Comparison of ENCODE assay signal across 9 mouse cellular contexts in the genomic region with DNA sequence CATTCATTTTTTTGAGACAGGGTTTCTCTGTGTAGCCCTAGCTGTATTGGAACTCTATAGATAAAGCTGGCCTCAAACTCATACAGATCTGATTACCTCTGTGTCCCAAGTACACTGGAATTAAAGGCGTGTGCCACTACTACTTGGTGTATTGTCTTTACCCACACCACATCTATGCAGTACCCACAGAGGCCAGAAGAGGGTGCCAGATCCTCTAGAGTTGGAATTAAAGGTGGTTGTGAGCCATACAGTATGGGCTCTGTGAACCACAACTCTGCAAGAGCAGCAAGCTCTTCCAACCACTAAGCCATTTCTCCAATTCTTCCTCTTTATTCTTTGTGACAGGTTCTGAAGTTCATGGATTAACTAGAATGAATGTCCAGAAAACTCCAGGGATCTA. TPM values are rescaled to one million over a fixed set of nuclear protein-coding genes. Genes with fewer than 3 reads are reported as not detected.
A peak's percentile ranks its signal among the peaks of the same experiment; 100 is the strongest.
DNase-seq lines count a peak whose midpoint lies in the region; ATAC-seq lines count a peak whose summit lies in the region.
"Had no signal": no experiment of that assay in that cellular context is flagged by ENCODE, and none has a peak within 500 bp of the region (broad histone marks: within the 10 kb centered on the region; RNA-seq: fewer than 3 reads in every experiment).

No protein-coding gene starts in this region.

- DNase-seq in cerebellum, adult 9-10 months = peak; percentile 47
- DNase-seq in cerebellum, adult 11-12 months = no peak
- DNase-seq in midbrain, embryonic 10.5 days (ENCODE audit: low spot score) = peak; percentile 17
- peak; percentile 30 for DNase-seq in adrenal gland, postnatal 25 days
- DNase-seq in kidney, postnatal 25 days = peak; percentile 42 to 65
- peak; percentile 47 to 66 for DNase-seq in spleen, postnatal 10 days (ENCODE audit: low spot score in 2 of 2)
- no peak for DNase-seq in layer of hippocampus, adult 9-11 months

- H3K9ac ChIP-seq in midbrain, embryonic 15.5 days = no peak overlapping the region
- H3K9ac ChIP-seq: heart, embryonic 15.5 days had no signal

- no peak overlapping the region for H3K4me2 ChIP-seq in midbrain, embryonic 15.5 days
- H3K4me2 ChIP-seq: heart, embryonic 15.5 days had no signal

- ATAC-seq in midbrain, embryonic 15.5 days (replicated peaks) = no peak

- H3K36me3 ChIP-seq in midbrain, embryonic 10.5 days = no peaks in the 10 kb centered on the region
- H3K36me3 ChIP-seq in midbrain, embryonic 15.5 days (replicated peaks) = no peaks in the 10 kb centered on the region
- H3K36me3 ChIP-seq: heart, embryonic 15.5 days had no signal

- H3K27ac ChIP-seq in midbrain, embryonic 10.5 days (replicated peaks) = no peak overlapping the region
- no peak overlapping the region for H3K27ac ChIP-seq in midbrain, embryonic 15.5 days
- H3K27ac ChIP-seq: heart, embryonic 15.5 days had no signal

- 52% methylated on average over 1 of the region's 1 CpGs for WGBS in midbrain, embryonic 10.5 days
- 61% methylated on average over 1 of the region's 1 CpGs for WGBS in midbrain, embryonic 15.5 days

- peaks cover 11% of the 10 kb centered on the region for H3K27me3 ChIP-seq in midbrain, embryonic 10.5 days (ENCODE audit: low read depth, poor library complexity, severe bottlenecking)
- no peaks in the 10 kb centered on the region for H3K27me3 ChIP-seq in midbrain, embryonic 15.5 days (replicated peaks)
- H3K27me3 ChIP-seq: heart, embryonic 15.5 days had no signal

- H3K4me3 ChIP-seq in midbrain, embryonic 10.5 days = no peak overlapping the region
- no peak overlapping the region for H3K4me3 ChIP-seq in midbrain, embryonic 15.5 days
- H3K4me3 ChIP-seq: heart, embryonic 15.5 days had no signal

- H3K9me3 ChIP-seq in midbrain, embryonic 10.5 days (replicated peaks) = no peaks in the 10 kb centered on the region
- H3K9me3 ChIP-seq in midbrain, embryonic 15.5 days = no peaks in the 10 kb centered on the region
- H3K9me3 ChIP-seq: heart, embryonic 15.5 days had no signal

- no peaks in the 10 kb centered on the region for H3K4me1 ChIP-seq in midbrain, embryonic 10.5 days
- H3K4me1 ChIP-seq in midbrain, embryonic 15.5 days = no peaks in the 10 kb centered on the region
- H3K4me1 ChIP-seq: heart, embryonic 15.5 days had no signal

RNA-seq across cellular contexts. Expression of a gene that starts 6.8 kb away (rescaled TPM):
- 3.1 and 3.4 TPM in 2 replicates for polyA plus RNA-seq in midbrain, embryonic 10.5 days (2016; fragmentation: Nextera tagmentation; extraction: Ambion mirVana)
- polyA plus RNA-seq in midbrain, embryonic 15.5 days (2015; fragmentation: Nextera tagmentation; extraction: Ambion mirVana) = 33.3 TPM in 2 replicates
- total RNA-seq in adrenal gland, postnatal 25 days (2021) = 2.1 and 4.1 TPM in 2 replicates

RNA-seq across cellular contexts. Expression of a gene that starts 17.7 kb away (rescaled TPM):
- 0.70 TPM in 2 replicates for polyA plus RNA-seq in midbrain, embryonic 10.5 days (2016; fragmentation: Nextera tagmentation; extraction: Ambion mirVana)
- polyA plus RNA-seq in midbrain, embryonic 15.5 days (2015; fragmentation: Nextera tagmentation; extraction: Ambion mirVana) = 2.7 and 3.2 TPM in 2 replicates
- total RNA-seq in adrenal gland, postnatal 25 days (2021) = not detected in 2 replicates

RNA-seq across cellular contexts. Expression of a gene that starts 18.4 kb away (rescaled TPM):
- polyA plus RNA-seq in midbrain, embryonic 10.5 days (2016; fragmentation: Nextera tagmentation; extraction: Ambion mirVana) = 139 and 163 TPM in 2 replicates
- 272 and 277 TPM in 2 replicates for polyA plus RNA-seq in midbrain, embryonic 15.5 days (2015; fragmentation: Nextera tagmentation; extraction: Ambion mirVana)
- 12.5 and 12.7 TPM in 2 replicates for total RNA-seq in adrenal gland, postnatal 25 days (2021)

RNA-seq across cellular contexts. Expression of a gene that starts 24.7 kb away (rescaled TPM):
- 178 and 192 TPM in 2 replicates for polyA plus RNA-seq in midbrain, embryonic 10.5 days (2016; fragmentation: Nextera tagmentation; extraction: Ambion mirVana)
- polyA plus RNA-seq in midbrain, embryonic 15.5 days (2015; fragmentation: Nextera tagmentation; extraction: Ambion mirVana) = 112 and 114 TPM in 2 replicates
- 44.4 and 51.1 TPM in 2 replicates for total RNA-seq in adrenal gland, postnatal 25 days (2021)

RNA-seq across cellular contexts. Expression of a gene that starts 48.0 kb away (rescaled TPM):
- polyA plus RNA-seq in midbrain, embryonic 10.5 days (2016; fragmentation: Nextera tagmentation; extraction: Ambion mirVana) = 328 and 332 TPM in 2 replicates
- polyA plus RNA-seq in midbrain, embryonic 15.5 days (2015; fragmentation: Nextera tagmentation; extraction: Ambion mirVana) = 248 and 258 TPM in 2 replicates
- 363 and 423 TPM in 2 replicates for total RNA-seq in adrenal gland, postnatal 25 days (2021)

Comparison
In these comparisons a context has a peak if more than half of its experiments do, and no peak if none do; other contexts are left out.
1. DNase-seq: peak in cerebellum, adult 9-10 months (single experiment), midbrain, embryonic 10.5 days (single experiment), adrenal gland, postnatal 25 days (single experiment), kidney, postnatal 25 days (2 of 2) and spleen, postnatal 10 days (2 of 2); none in cerebellum, adult 11-12 months (single experiment) and layer of hippocampus, adult 9-11 months (single experiment).